Mouse (Mus musculus): Measurements from ENCODE around the gene Kdm2a. TPM values are rescaled to one million over a fixed set of nuclear protein-coding genes. Genes with fewer than 3 reads are reported as not detected.

Gene Kdm2a
- polyA plus RNA-seq, 1 experiment from 2014 or later = 57.4 TPM

DNA sequence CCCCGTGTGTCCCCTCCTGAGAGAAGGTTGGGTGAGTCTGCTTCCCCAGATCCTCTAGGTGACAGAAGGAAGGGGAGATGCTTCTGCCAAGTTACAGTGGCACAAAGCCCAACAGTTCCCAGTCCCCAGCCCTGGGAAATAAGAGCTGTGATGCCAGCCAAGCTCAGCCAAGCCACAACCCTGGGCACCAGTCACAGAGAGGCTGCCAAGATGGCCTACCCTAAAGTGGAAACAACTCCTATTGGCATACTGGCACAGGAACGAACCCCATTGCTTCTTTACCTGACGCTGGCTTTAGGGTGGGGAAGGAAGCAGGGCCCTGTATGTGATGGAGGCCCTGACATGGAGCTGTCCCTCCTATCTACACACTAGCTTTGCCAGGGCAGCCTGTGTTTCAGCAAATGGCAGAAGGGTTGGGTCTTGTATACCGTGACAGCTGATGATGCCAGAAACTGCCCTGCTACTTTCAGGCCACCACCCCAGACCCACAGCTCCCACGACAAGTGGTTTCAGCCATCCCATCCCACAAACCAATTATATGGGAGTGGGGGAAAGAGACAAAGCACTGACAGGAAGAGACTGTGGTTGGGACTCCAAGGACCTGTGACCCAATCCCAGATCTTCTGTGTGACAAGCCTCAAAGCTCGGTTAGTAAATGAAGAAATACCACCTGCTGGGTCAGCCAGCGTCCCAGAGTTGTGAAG, 95.0 kb downstream of the Kdm2a start:
- H3K4me2 ChIP-seq = peak overlapping the region; percentile 81
- no peaks in the 10 kb centered on the region for H3K9me3 ChIP-seq (replicated peaks)
- H3K27me3 ChIP-seq = no peaks in the 10 kb centered on the region
- 0 out of 2 replicates have a peak overlapping the region, but pooled peaks have one; percentile 26 for H3K9ac ChIP-seq
- no peaks in the 10 kb centered on the region for H3K36me3 ChIP-seq
- H3K4me1 ChIP-seq = peaks cover 76% of the 10 kb centered on the region
- ATAC-seq (replicated peaks; ENCODE audit: low FRiP score) = no peak
- 68% methylated on average over 7 of the region's 7 CpGs for WGBS
- H3K27ac ChIP-seq = peak overlapping the region; percentile 90
- H3K4me3 ChIP-seq (replicated peaks) = peak overlapping the region; percentile 23; the same call in 1 of the 2 replicates

DNA sequence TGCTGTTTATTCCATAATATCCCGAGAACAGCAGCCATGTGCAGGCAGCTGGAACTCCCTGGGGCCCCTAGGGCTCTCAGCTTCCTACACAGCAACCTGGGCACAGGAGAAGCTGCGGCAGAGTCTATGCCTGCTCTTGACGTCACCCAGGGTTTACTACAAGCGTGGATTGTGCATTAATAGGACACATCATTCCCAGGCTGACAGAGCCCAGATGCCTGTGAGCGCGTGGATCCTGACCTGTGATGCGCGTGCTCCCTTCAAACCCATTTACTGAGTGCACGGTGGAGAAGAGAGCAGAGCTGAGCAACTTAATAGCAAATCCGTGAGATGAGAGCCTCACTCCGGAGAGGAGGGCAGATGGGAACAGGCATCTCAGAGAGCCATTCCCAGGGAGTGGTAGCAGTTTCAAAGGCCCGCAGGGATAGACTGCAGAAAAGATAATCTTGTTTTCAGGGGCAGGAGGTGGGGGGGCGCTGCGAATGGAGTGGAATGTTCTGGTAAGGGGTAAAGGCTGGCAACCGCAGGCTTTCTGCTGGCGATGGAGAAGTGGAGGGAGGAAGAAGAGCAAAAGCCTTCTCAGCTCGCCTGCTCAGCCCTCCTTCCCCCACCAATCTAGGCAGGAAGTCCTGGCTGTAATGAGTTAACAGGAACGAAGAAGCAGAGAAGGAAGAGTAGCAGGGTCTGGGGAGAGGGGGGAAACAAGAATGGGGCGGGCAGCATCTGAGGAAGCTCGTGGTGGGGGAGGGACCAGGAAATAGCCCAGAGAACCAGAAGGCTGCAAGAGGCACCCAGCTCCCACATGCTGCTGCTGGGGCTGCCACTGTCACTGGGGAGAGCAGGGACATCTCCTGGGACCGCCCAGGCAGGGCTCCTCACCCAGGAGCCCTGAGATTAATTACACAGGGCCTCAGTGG, 96.1 kb downstream of the Kdm2a start:
- Histone ChIP-seq H3K27me3 (no peaks in the 10 kb centered on the region), H3K9ac (peak overlapping the region; percentile 26), H3K4me2 (peak overlapping the region; percentile 81), H3K36me3 (no peaks in the 10 kb centered on the region), H3K4me3 (replicated peaks) (peak overlapping the region; percentile 23), H3K27ac (peak overlapping the region; percentile 90), H3K4me1 (peaks cover 75% of the 10 kb centered on the region), H3K9me3 (replicated peaks) (no peaks in the 10 kb centered on the region)
- WGBS = 18% methylated on average over 21 of the region's 21 CpGs
- ATAC-seq (replicated peaks; ENCODE audit: low FRiP score) = no peak

- H3K4me3 ChIP-seq (replicated peaks) = 0 out of 2 replicates have a peak overlapping the region, but pooled peaks have one; percentile 23
- H3K9ac ChIP-seq = peak overlapping the region; percentile 26; the same call in 1 of the 2 replicates
- H3K27ac ChIP-seq = peak overlapping the region; percentile 90
- no peaks in the 10 kb centered on the region for H3K9me3 ChIP-seq (replicated peaks)
- peak overlapping the region; percentile 81 for H3K4me2 ChIP-seq
- H3K36me3 ChIP-seq = no peaks in the 10 kb centered on the region
- peaks cover 68% of the 10 kb centered on the region for H3K4me1 ChIP-seq
- 68% methylated on average over 11 of the region's 11 CpGs for WGBS
- ATAC-seq (replicated peaks; ENCODE audit: low FRiP score) = no peak
- H3K27me3 ChIP-seq = no peaks in the 10 kb centered on the region
Measured at GRCm38 (mm10) chr19:4300852-4301734, 97.0 kb downstream of the Kdm2a start.

- Histone ChIP-seq H3K36me3 (peaks cover 2% of the 10 kb centered on the region), H3K27ac (peak overlapping the region; percentile 90), H3K4me2 (0 out of 2 replicates have a peak overlapping the region, but pooled peaks have one; percentile 3), H3K9me3 (replicated peaks) (no peaks in the 10 kb centered on the region), H3K4me3 (replicated peaks) (no peak overlapping the region), H3K9ac (no peak overlapping the region), H3K4me1 (peaks cover 66% of the 10 kb centered on the region), H3K27me3 (no peaks in the 10 kb centered on the region)
- ATAC-seq (replicated peaks; ENCODE audit: low FRiP score) = no peak
- 42% methylated on average over 7 of the region's 7 CpGs for WGBS
Measured at GRCm38 (mm10) chr19:4300271-4300704, 97.8 kb downstream of the Kdm2a start.

DNA sequence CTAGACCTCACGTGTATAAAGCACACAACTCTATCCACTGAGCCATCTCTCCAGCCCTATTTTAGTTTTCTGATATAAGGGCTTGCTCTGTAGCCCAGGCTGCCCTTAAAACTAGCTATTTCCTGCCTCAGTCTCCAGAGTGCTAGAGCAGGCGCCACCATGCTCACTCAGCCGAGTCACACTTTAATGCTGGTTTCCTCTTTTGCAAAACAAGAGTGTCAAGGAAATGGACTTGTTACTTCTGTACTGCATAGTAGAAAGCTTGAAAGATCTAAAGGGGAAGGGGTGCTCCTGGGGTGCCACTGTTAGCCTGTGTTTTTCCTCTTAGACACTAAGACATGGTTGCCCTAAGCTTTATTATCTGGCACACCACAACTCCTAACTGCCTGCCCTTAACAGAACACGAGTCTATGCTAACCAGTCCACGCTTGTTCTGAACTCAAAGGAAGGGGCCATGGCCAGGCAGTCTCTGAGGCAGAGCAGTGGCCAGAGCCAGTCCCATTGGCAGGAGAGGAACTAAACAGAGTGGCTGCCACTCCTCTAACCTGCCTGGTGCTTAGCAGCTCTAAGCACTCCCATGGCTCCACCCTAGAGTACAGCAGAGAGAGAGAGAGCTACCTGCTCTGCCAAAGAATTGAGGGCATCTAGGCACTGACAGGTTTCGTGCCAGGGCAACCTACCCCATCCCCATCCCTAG, 98.4 kb downstream of the Kdm2a start:
- Histone ChIP-seq H3K4me1 (peaks cover 65% of the 10 kb centered on the region), H3K9ac (no peak overlapping the region), H3K27me3 (no peaks in the 10 kb centered on the region), H3K4me2 (no peak overlapping the region), H3K36me3 (peaks cover 5% of the 10 kb centered on the region), H3K27ac (peak overlapping the region; percentile 20), H3K4me3 (replicated peaks) (no peak overlapping the region), H3K9me3 (replicated peaks) (no peaks in the 10 kb centered on the region)
- WGBS = 80% methylated on average over 6 of the region's 6 CpGs
- no peak for ATAC-seq (replicated peaks; ENCODE audit: low FRiP score)

GRCm38 (mm10) chr19:4299126-4299525, 99.0 kb downstream of the Kdm2a start:
- WGBS = 87% methylated on average over 7 of the region's 7 CpGs
- peaks cover 5% of the 10 kb centered on the region for H3K36me3 ChIP-seq

DNA sequence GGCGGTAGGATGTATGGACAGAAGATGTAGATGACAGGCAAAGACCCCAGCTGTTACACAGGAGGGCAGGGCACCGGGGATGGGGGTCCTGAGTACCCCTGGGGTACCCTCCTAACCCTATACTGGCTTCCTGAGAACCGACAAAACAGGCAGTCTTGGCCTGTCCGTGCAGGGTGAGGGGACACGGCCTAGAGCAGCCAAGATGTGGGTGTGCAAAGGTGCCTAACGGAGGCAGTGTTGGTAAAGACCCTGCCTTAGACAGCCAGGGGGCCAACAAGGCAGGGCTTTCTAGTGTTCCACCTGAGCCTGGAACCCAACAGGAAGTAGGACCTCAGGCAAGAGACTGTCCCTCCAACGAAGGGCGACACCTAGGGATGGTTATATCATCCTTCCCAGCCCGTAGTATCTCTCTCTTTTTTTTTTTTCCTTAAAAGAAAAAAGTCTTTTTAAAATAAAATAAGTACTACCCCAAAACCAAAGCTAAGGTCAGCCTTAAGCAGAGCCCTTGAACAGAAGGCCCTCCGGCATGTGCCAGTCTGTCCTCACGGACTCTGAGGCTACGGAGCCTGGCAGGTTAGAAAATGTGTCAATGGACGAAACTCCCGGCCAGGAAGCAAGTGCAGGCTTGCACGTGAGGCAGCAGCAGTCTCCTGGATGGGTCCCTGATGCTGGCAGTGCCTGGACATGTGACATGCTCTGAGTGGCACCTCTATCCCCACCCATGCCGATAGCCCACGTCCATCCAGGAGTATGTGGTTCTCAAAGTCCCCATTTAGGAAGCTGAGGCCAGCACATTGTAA, 99.6 kb downstream of the Kdm2a start:
- no peaks in the 10 kb centered on the region for H3K27me3 ChIP-seq
- peaks cover 61% of the 10 kb centered on the region for H3K4me1 ChIP-seq
- ATAC-seq (replicated peaks; ENCODE audit: low FRiP score) = no peak
- H3K4me2 ChIP-seq = no peak overlapping the region
- no peaks in the 10 kb centered on the region for H3K9me3 ChIP-seq (replicated peaks)
- H3K9ac ChIP-seq = no peak overlapping the region
- 87% methylated on average over 17 of the region's 17 CpGs for WGBS
- H3K27ac ChIP-seq = no peak overlapping the region
- peaks cover 9% of the 10 kb centered on the region for H3K36me3 ChIP-seq
- H3K4me3 ChIP-seq (replicated peaks) = no peak overlapping the region

More at GRCm38 (mm10) chr19:4299126-4299525, 99.0 kb downstream of the Kdm2a start:
- peaks cover 65% of the 10 kb centered on the region for H3K4me1 ChIP-seq
- H3K9ac ChIP-seq = no peak overlapping the region
- no peak for ATAC-seq (replicated peaks; ENCODE audit: low FRiP score)
- H3K27me3 ChIP-seq = no peaks in the 10 kb centered on the region
- no peak overlapping the region for H3K4me3 ChIP-seq (replicated peaks)
- no peak overlapping the region for H3K4me2 ChIP-seq
- H3K27ac ChIP-seq = peak overlapping the region; percentile 20; the same call in 1 of the 2 replicates
- H3K9me3 ChIP-seq (replicated peaks) = no peaks in the 10 kb centered on the region

GRCm38 (mm10) chr19:4297851-4298250, 100.2 kb downstream of the Kdm2a start:
- WGBS = 86% methylated on average over 5 of the region's 5 CpGs
- Histone ChIP-seq H3K4me1 (peaks cover 54% of the 10 kb centered on the region), H3K9ac (no peak overlapping the region), H3K36me3 (peaks cover 16% of the 10 kb centered on the region), H3K4me2 (no peak overlapping the region), H3K9me3 (replicated peaks) (no peaks in the 10 kb centered on the region), H3K4me3 (replicated peaks) (no peak overlapping the region), H3K27me3 (no peaks in the 10 kb centered on the region), H3K27ac (no peak overlapping the region)
- no peak for ATAC-seq (replicated peaks; ENCODE audit: low FRiP score)

DNA sequence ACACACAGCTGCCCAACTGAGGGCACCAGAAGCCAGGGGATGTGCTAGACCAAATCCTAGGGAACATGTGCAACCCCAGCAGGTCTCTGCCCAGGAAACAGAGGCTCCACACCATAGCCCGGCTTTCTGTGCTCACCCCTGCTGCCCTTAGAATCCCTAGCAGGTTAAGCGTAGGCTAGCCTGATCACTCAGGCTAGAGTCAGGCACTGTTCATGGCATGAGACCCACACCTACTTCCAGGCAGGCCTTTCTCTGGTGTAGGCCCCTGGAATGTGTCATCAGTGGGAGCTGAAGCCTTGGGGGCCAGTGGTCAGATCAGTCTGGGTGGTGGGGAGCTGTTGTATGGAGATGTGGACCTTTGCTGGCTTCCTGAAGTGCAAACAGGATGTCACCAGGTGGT, 101.5 kb downstream of the Kdm2a start:
- peaks cover 42% of the 10 kb centered on the region for H3K4me1 ChIP-seq
- H3K4me3 ChIP-seq (replicated peaks) = no peak overlapping the region
- no peak for ATAC-seq (replicated peaks; ENCODE audit: low FRiP score)
- H3K9ac ChIP-seq = no peak overlapping the region
- no peak overlapping the region for H3K27ac ChIP-seq
- 87% methylated on average over 2 of the region's 2 CpGs for WGBS
- no peaks in the 10 kb centered on the region for H3K9me3 ChIP-seq (replicated peaks)
- H3K4me2 ChIP-seq = no peak overlapping the region
- no peaks in the 10 kb centered on the region for H3K27me3 ChIP-seq
- H3K36me3 ChIP-seq = peaks cover 28% of the 10 kb centered on the region

DNA sequence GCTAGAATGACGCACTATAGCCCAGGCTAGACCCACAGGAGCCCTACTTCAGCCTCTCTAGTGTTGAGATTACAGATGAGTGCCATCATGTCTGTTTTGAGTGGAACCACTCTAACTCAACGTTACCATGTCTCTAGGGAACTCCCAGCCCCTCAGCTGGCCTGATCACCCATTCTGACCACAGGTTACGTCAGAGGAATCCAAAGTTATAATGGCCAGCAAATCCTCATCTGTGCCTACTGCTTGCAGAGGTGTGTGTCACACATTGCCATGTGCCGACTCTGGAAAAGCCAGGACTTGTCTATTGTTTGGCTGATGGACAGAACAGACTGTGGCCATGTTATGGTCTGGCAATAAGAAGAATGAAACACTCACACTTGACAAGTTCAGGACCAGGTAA, 102.7 kb downstream of the Kdm2a start:
- Histone ChIP-seq H3K36me3 (peaks cover 40% of the 10 kb centered on the region), H3K4me2 (no peak overlapping the region), H3K4me3 (replicated peaks) (no peak overlapping the region), H3K27me3 (no peaks in the 10 kb centered on the region), H3K9ac (no peak overlapping the region), H3K9me3 (replicated peaks) (no peaks in the 10 kb centered on the region), H3K27ac (no peak overlapping the region), H3K4me1 (peaks cover 30% of the 10 kb centered on the region)
- WGBS = 87% methylated on average over 4 of the region's 4 CpGs
- no peak for ATAC-seq (replicated peaks; ENCODE audit: low FRiP score)

Data from kidney, embryonic 15.5 days (tissue).